Mouse (Mus musculus): ENCODE results near the gene Dcxr. TPM values are rescaled to one million over a fixed set of nuclear protein-coding genes. Genes with fewer than 3 reads are reported as not detected.

Gene Dcxr
- polyA plus RNA-seq, 1 experiment from 2014 or later = 16.7 TPM

GRCm38 (mm10) chr11:120697741-120698140 lies 29.3 kb downstream of the Dcxr start:
- no peak overlapping the region for H3K4me2 ChIP-seq (replicated peaks)
- no peaks in the 10 kb centered on the region for H3K9me3 ChIP-seq
- peaks cover 55% of the 10 kb centered on the region for H3K36me3 ChIP-seq
- H3K4me3 ChIP-seq = no peak overlapping the region
- H3K27ac ChIP-seq = no peak overlapping the region
- no peak for ATAC-seq (ENCODE audit: low FRiP score, low read depth)
- WGBS = 62% methylated on average over 10 of the region's 10 CpGs
- peaks cover 20% of the 10 kb centered on the region for H3K4me1 ChIP-seq
- H3K27me3 ChIP-seq (replicated peaks) = no peaks in the 10 kb centered on the region
- no peak overlapping the region for H3K9ac ChIP-seq

- peaks cover 53% of the 10 kb centered on the region for H3K36me3 ChIP-seq
- H3K4me1 ChIP-seq = peaks cover 20% of the 10 kb centered on the region
- no peaks in the 10 kb centered on the region for H3K9me3 ChIP-seq
- no peaks in the 10 kb centered on the region for H3K27me3 ChIP-seq (replicated peaks)
- H3K27ac ChIP-seq = no peak overlapping the region
- ATAC-seq (ENCODE audit: low FRiP score, low read depth) = no peak
- no peak overlapping the region for H3K9ac ChIP-seq
- 88% methylated on average over 6 of the region's 6 CpGs for WGBS
- H3K4me2 ChIP-seq (replicated peaks) = no peak overlapping the region
- no peak overlapping the region for H3K4me3 ChIP-seq
Measured at GRCm38 (mm10) chr11:120696568-120696967, 30.5 kb downstream of the Dcxr start.

- no peaks in the 10 kb centered on the region for H3K9me3 ChIP-seq
- H3K4me1 ChIP-seq = peaks cover 20% of the 10 kb centered on the region
- no peak overlapping the region for H3K27ac ChIP-seq
- no peak overlapping the region for H3K4me3 ChIP-seq
- H3K36me3 ChIP-seq = peaks cover 46% of the 10 kb centered on the region
- no peaks in the 10 kb centered on the region for H3K27me3 ChIP-seq (replicated peaks)
- H3K9ac ChIP-seq = peak overlapping the region; percentile 29; the same call in 1 of the 2 replicates
- ATAC-seq (ENCODE audit: low FRiP score, low read depth) = peak; percentile 79
- H3K4me2 ChIP-seq (replicated peaks) = peak overlapping the region; percentile 28; the same call in 1 of the 2 replicates
- 9% methylated on average over 12 of the region's 12 CpGs for WGBS
Measured at GRCm38 (mm10) chr11:120695641-120696040, 31.4 kb downstream of the Dcxr start.

- 3% methylated on average over 4 of the region's 4 CpGs for WGBS
- Histone ChIP-seq H3K4me3 (no peak overlapping the region), H3K9ac (0 out of 2 replicates have a peak overlapping the region, but pooled peaks have one; percentile 1), H3K27ac (peak overlapping the region; percentile 50; the same call in 1 of the 2 replicates), H3K9me3 (no peaks in the 10 kb centered on the region), H3K4me2 (replicated peaks) (peak overlapping the region; percentile 28; the same call in 1 of the 2 replicates), H3K4me1 (peaks cover 20% of the 10 kb centered on the region), H3K36me3 (peaks cover 47% of the 10 kb centered on the region), H3K27me3 (replicated peaks) (no peaks in the 10 kb centered on the region)
- peak; percentile 83 for ATAC-seq (ENCODE audit: low FRiP score, low read depth)
Measured at GRCm38 (mm10) chr11:120695184-120695583, 31.9 kb downstream of the Dcxr start.

- no peaks in the 10 kb centered on the region for H3K9me3 ChIP-seq
- no peaks in the 10 kb centered on the region for H3K27me3 ChIP-seq (replicated peaks)
- no peak overlapping the region for H3K27ac ChIP-seq
- no peak for ATAC-seq (ENCODE audit: low FRiP score, low read depth)
- WGBS = 68% methylated on average over 3 of the region's 3 CpGs
- H3K9ac ChIP-seq = no peak overlapping the region; the same call in 1 of the 2 replicates
- H3K36me3 ChIP-seq = peaks cover 48% of the 10 kb centered on the region
- H3K4me1 ChIP-seq = peaks cover 20% of the 10 kb centered on the region
- H3K4me3 ChIP-seq = no peak overlapping the region
- no peak overlapping the region for H3K4me2 ChIP-seq (replicated peaks)
Measured at GRCm38 (mm10) chr11:120693461-120693860, 33.6 kb downstream of the Dcxr start.

- no peak overlapping the region for H3K27ac ChIP-seq
- no peaks in the 10 kb centered on the region for H3K9me3 ChIP-seq
- WGBS = 92% methylated on average over 4 of the region's 4 CpGs
- H3K9ac ChIP-seq = no peak overlapping the region
- ATAC-seq (ENCODE audit: low FRiP score, low read depth) = no peak
- no peak overlapping the region for H3K4me2 ChIP-seq (replicated peaks)
- peaks cover 56% of the 10 kb centered on the region for H3K36me3 ChIP-seq
- peaks cover 20% of the 10 kb centered on the region for H3K4me1 ChIP-seq
- no peak overlapping the region for H3K4me3 ChIP-seq
- H3K27me3 ChIP-seq (replicated peaks) = no peaks in the 10 kb centered on the region
Measured at GRCm38 (mm10) chr11:120692471-120693011, 34.5 kb downstream of the Dcxr start.

- 0 out of 2 replicates have a peak, but pooled peaks cover 2% of the 10 kb centered on the region for H3K4me1 ChIP-seq
- H3K36me3 ChIP-seq = peaks cover 69% of the 10 kb centered on the region
- H3K27ac ChIP-seq = no peak overlapping the region
- no peak overlapping the region for H3K4me3 ChIP-seq
- H3K27me3 ChIP-seq (replicated peaks) = no peaks in the 10 kb centered on the region
- WGBS = 82% methylated on average over 3 of the region's 3 CpGs
- H3K4me2 ChIP-seq (replicated peaks) = no peak overlapping the region
- no peaks in the 10 kb centered on the region for H3K9me3 ChIP-seq
- no peak overlapping the region for H3K9ac ChIP-seq
- ATAC-seq (ENCODE audit: low FRiP score, low read depth) = no peak
Measured at GRCm38 (mm10) chr11:120689365-120689764, 37.7 kb downstream of the Dcxr start.

GRCm38 (mm10) chr11:120686650-120687272 lies 40.3 kb downstream of the Dcxr start:
- Histone ChIP-seq H3K9me3 (no peaks in the 10 kb centered on the region), H3K27me3 (replicated peaks) (no peaks in the 10 kb centered on the region), H3K9ac (no peak overlapping the region), H3K4me2 (replicated peaks) (no peak overlapping the region), H3K4me3 (no peak overlapping the region), H3K4me1 (no peaks in the 10 kb centered on the region; the same call in 1 of the 2 replicates), H3K36me3 (peaks cover 71% of the 10 kb centered on the region), H3K27ac (no peak overlapping the region)
- 73% methylated on average over 20 of the region's 20 CpGs for WGBS
- no peak for ATAC-seq (ENCODE audit: low FRiP score, low read depth)

- no peak overlapping the region for H3K4me3 ChIP-seq
- H3K9ac ChIP-seq = no peak overlapping the region
- H3K36me3 ChIP-seq = peaks cover 80% of the 10 kb centered on the region
- no peaks in the 10 kb centered on the region for H3K27me3 ChIP-seq (replicated peaks)
- no peak overlapping the region for H3K27ac ChIP-seq
- no peaks in the 10 kb centered on the region; the same call in 1 of the 2 replicates for H3K4me1 ChIP-seq
- no peak overlapping the region for H3K4me2 ChIP-seq (replicated peaks)
- no peak for ATAC-seq (ENCODE audit: low FRiP score, low read depth)
- no peaks in the 10 kb centered on the region for H3K9me3 ChIP-seq
- 86% methylated on average over 2 of the region's 2 CpGs for WGBS
Measured at GRCm38 (mm10) chr11:120684660-120685059, 42.4 kb downstream of the Dcxr start.

GRCm38 (mm10) chr11:120684086-120684485 lies 43.0 kb downstream of the Dcxr start:
- no peaks in the 10 kb centered on the region; the same call in 1 of the 2 replicates for H3K4me1 ChIP-seq
- no peak for ATAC-seq (ENCODE audit: low FRiP score, low read depth)
- H3K36me3 ChIP-seq = peaks cover 77% of the 10 kb centered on the region
- no peak overlapping the region for H3K27ac ChIP-seq
- WGBS = 84% methylated on average over 2 of the region's 2 CpGs
- no peak overlapping the region for H3K9ac ChIP-seq
- H3K4me3 ChIP-seq = no peak overlapping the region
- H3K27me3 ChIP-seq (replicated peaks) = no peaks in the 10 kb centered on the region
- no peaks in the 10 kb centered on the region for H3K9me3 ChIP-seq
- H3K4me2 ChIP-seq (replicated peaks) = no peak overlapping the region

GRCm38 (mm10) chr11:120683536-120683935 lies 43.5 kb downstream of the Dcxr start:
- H3K27me3 ChIP-seq (replicated peaks) = no peaks in the 10 kb centered on the region
- no peak overlapping the region for H3K9ac ChIP-seq
- no peak overlapping the region for H3K4me2 ChIP-seq (replicated peaks)
- H3K4me1 ChIP-seq = no peaks in the 10 kb centered on the region; the same call in 1 of the 2 replicates
- no peak for ATAC-seq (ENCODE audit: low FRiP score, low read depth)
- peaks cover 74% of the 10 kb centered on the region for H3K36me3 ChIP-seq
- H3K27ac ChIP-seq = no peak overlapping the region
- no peak overlapping the region for H3K4me3 ChIP-seq
- WGBS = 89% methylated on average over 3 of the region's 3 CpGs
- H3K9me3 ChIP-seq = no peaks in the 10 kb centered on the region

GRCm38 (mm10) chr11:120682683-120683082 lies 44.4 kb downstream of the Dcxr start:
- no peak overlapping the region for H3K4me2 ChIP-seq (replicated peaks)
- H3K4me1 ChIP-seq = no peaks in the 10 kb centered on the region; the same call in 1 of the 2 replicates
- ATAC-seq (ENCODE audit: low FRiP score, low read depth) = no peak
- no peaks in the 10 kb centered on the region for H3K9me3 ChIP-seq
- no peak overlapping the region for H3K4me3 ChIP-seq
- H3K36me3 ChIP-seq = peaks cover 75% of the 10 kb centered on the region
- H3K9ac ChIP-seq = no peak overlapping the region
- no peaks in the 10 kb centered on the region for H3K27me3 ChIP-seq (replicated peaks)
- WGBS = 95% methylated on average over 5 of the region's 5 CpGs
- H3K27ac ChIP-seq = no peak overlapping the region
